Mouse (Mus musculus): Measurements from ENCODE around the gene Ugt1a7c.
"Not testable (repeated sequence)": the region's sequence is repeated elsewhere in the genome, so short reads cannot be mapped to it uniquely, and the experiment has no call there.

- not testable (repeated sequence) for TF ChIP-seq CTCF, EP300 (IDR thresholded peaks at IDR 0.05)
These were observed 40.5 kb downstream of the Ugt1a7c start for GRCm38 (mm10) chr1:88135229-88135904.

All from lung, postnatal 0 days (tissue).